Mouse (Mus musculus): ENCODE results near the gene Ifit3.
"Not testable (repeated sequence)": the region's sequence is repeated elsewhere in the genome, so short reads cannot be mapped to it uniquely, and the experiment has no call there.

- not testable (repeated sequence) for TF ChIP-seq POLR2A (IDR thresholded peaks at IDR 0.05; ENCODE audit: control insufficient read depth, extremely low read depth, insufficient read depth, low read length, poor library complexity); CTCF (IDR thresholded peaks at IDR 0.05; ENCODE audit: borderline replicate concordance, control insufficient read depth, extremely low read depth, insufficient read depth, low read length, poor library complexity)
Observed at GRCm38 (mm10) chr19:34599250-34599649, 15.9 kb downstream of the Ifit3 start.

All from thymus, adult 2 months (tissue).